Mouse (Mus musculus) G1E (cell line): Measurements from ENCODE around the gene Ntng2. TPM values are rescaled to one million over a fixed set of nuclear protein-coding genes. Genes with fewer than 3 reads are reported as not detected.

Experiments used
- ATAC-seq: 2 replicates; pipeline ENCODE4 v1.8.0; 2016; ENCODE audit warnings: mild to moderate bottlenecking; ENCODE audit not compliant: insufficient number of reproducible peaks, poor library complexity, low FRiP score, severe bottlenecking; ENCODE audit errors: extremely low read depth
- DNase-seq: peaks from one replicate; pipeline ENCODE4 v3.0.0; 2012; ENCODE audit warnings: low spot score
- H3K27me3 ChIP-seq: 2 replicates; pipeline ENCODE4 v1.6.1; 2012; ENCODE audit warnings: mild to moderate bottlenecking, low read length, inconsistent platforms; ENCODE audit not compliant: insufficient read depth
- H3K36me3 ChIP-seq: replicated peaks from 2 replicates; pipeline ENCODE3; 2012; ENCODE audit warnings: mild to moderate bottlenecking, inconsistent platforms
- H3K4me1 ChIP-seq: 2 replicates; pipeline ENCODE4 v1.6.1; 2012; ENCODE audit warnings: low read depth, low read length, inconsistent platforms, mixed read lengths; ENCODE audit not compliant: insufficient read depth
- H3K4me3 ChIP-seq: 2 replicates; pipeline ENCODE4 v1.5.1; 2012; ENCODE audit warnings: low read depth, mild to moderate bottlenecking, inconsistent platforms, low read length, moderate library complexity, mixed read lengths
- H3K9me3 ChIP-seq: replicated peaks from 2 replicates; pipeline ENCODE4 v1.6.1; 2012; ENCODE audit warnings: inconsistent platforms
- CTCF ChIP-seq: IDR thresholded peaks from 2 replicates; pipeline ENCODE4 v1.5.1; 2012; ENCODE audit warnings: low read depth, low read length, inconsistent platforms, mixed read lengths
- GATA1 ChIP-seq: IDR thresholded peaks from 2 replicates; pipeline ENCODE4 v1.6.1; 2012; ENCODE audit warnings: borderline replicate concordance, low read length, inconsistent platforms, mixed read lengths
- GATA2 ChIP-seq: IDR thresholded peaks from 2 replicates; pipeline ENCODE4 v1.6.1; 2012; ENCODE audit warnings: low read depth, low read length, inconsistent platforms, borderline replicate concordance
- POLR2AphosphoS5 ChIP-seq: IDR thresholded peaks from 2 replicates; pipeline ENCODE4 v1.6.1; 2012; ENCODE audit warnings: low read depth, low read length, inconsistent platforms; ENCODE audit not compliant: insufficient replicate concordance
- TAL1 ChIP-seq: conservative IDR thresholded peaks from 2 replicates; pipeline ENCODE4 v1.6.1; 2012; ENCODE audit warnings: low read depth, low read length, inconsistent platforms, mixed read lengths
- polyA plus RNA-seq: library from polyadenylated mRNA; stranded (reverse); fragments of >175 nt; gene quantifications from 2 replicates; pipeline ENCODE4 v1.2.3, GENCODE M21; 2012
- total RNA-seq, 2 experiments: library from RNA; stranded (forward) in 1 of 2; stranded (reverse) in 1 of 2; fragments of 200-1000 nt in 1 of 2; fragments of >200 nt in 1 of 2; fragmentation: Nextera tagmentation in 1 of 2; gene quantifications; 2 replicates each; pipeline ENCODE4 v1.2.3; 2014 to 2017

Gene Ntng2
- total and polyA plus RNA-seq, 3 experiments = 0.49 TPM; not detected in 2

DNA sequence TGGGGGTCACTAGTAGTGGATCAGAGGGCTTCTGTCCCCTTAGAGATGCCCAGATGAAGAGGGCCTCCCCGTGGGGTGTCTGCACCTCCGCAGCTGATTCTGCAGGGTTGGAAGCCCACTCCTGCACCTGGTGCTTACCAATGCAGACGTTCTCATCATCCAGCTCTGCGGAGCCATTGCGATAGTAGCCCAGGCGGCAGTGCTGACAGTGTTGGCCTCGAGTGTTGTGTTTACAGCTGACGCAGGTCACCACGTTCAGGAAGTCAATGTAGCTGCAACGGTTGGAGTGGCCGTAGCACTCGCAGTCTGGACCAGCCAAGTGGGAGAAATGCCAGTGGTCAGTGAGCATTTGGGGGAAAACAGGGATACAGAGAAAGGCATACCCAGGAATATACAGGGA is 56.0 kb downstream of the Ntng2 start:
- Histone ChIP-seq H3K9me3 (no peaks in the 10 kb centered on the region), H3K4me1 (peaks cover 5% of the 10 kb centered on the region; the same call in 1 of the 2 replicates), H3K36me3 (no peaks in the 10 kb centered on the region), H3K4me3 (no peak overlapping the region), H3K27me3 (peaks cover 54% of the 10 kb centered on the region)
- TF ChIP-seq GATA2 (no peak), TAL1 (no peak), POLR2AphosphoS5 (no peak), CTCF (no peak), GATA1 (no peak)
- ATAC-seq (no peak), DNase-seq (no peak)

DNA sequence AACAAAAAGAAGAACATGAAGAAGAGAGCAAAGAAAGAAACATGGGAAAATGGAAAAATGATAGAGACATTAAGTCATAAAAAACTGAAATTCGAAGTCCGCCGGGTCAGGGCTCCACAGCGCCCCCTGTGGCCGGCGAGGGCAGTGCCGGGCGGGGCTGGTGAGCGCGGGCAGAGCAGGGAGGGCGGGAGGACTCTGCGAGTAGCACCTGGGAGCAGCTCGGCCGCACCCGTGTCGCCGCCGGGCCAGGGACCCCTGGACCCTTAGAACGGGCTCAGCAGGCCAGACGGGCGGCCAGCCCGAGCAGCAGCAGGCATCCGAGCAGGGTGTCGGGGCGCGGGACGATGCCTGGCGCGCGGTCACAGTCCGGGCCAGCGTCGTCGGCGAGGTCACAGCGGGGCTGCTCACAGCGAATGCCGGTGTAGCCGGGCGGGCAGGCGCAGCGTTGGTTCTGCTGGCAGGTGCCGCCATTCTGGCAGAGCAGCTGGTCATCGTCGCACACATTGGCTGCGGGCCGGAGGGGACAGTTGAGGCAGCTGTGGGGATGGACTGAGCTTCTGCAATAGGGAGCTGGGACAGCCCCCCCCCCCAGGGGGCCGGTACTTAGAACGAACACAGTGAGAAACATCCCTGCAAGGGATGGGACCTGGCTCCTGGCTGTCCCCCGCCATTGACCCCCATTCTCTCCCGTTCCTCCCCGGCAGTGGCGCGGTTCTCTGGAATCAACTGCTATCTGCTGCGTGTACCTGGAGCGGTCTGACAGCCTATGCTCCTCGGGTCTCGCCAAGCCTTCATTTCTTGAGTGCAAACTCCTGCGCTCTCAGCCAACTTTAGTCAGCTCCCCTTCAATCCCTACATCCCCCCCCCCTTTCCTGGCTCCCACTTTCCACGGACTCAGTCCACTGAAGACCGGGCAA is 58.0 kb downstream of the Ntng2 start:
- Histone ChIP-seq H3K4me1 (peaks cover 5% of the 10 kb centered on the region; the same call in 1 of the 2 replicates), H3K9me3 (no peaks in the 10 kb centered on the region), H3K4me3 (peak overlapping the region; percentile 2; the same call in 1 of the 2 replicates), H3K27me3 (peaks cover 61% of the 10 kb centered on the region; the same call in 1 of the 2 replicates), H3K36me3 (no peaks in the 10 kb centered on the region)
- no peak for ATAC-seq
- DNase-seq = peak; percentile 32
- TF ChIP-seq CTCF (peak; percentile 36; the same call in 1 of the 2 replicates), GATA1 (no peak)

DNA sequence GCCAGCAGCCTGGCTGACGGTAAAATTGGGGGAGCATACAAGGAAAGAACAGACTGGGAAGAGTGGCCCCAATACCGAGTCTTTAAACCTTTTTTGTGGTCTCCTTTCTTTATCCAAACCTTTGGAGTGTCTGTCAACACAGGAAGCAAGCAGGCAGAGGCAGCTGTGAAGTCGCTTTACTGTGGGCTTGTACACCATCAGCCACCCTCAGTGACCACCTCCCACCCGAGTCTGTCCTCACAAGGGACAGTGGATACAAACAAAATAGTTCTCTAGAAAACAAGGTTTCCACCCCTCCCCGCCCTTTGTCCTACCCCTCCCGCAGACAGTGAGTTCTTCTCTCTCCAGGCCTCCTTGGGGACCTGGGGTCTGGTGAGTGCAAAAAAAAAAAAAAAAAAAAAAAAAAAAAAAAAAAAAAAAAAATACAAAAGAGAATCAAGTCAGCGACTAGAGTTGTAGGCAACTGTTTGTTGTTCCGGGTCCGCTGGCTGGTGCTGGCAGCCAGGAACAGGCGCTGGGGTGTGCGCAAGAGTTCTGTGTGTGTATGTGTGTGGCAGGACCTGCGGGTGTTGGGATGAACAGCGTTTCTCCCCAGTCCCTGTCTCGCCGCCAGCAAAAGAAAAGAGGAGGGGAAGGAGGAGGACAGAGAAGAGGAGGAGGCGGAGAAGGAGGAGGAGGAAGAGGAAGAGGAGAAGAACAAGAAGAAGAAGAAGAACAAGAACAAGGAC is 58.8 kb downstream of the Ntng2 start:
- DNase-seq = no peak
- peaks cover 61% of the 10 kb centered on the region; the same call in 1 of the 2 replicates for H3K27me3 ChIP-seq
- TF ChIP-seq GATA2 (no peak), GATA1 (no peak), CTCF (no peak), POLR2AphosphoS5 (no peak), TAL1 (no peak)
- H3K36me3 ChIP-seq = no peaks in the 10 kb centered on the region
- peaks cover 5% of the 10 kb centered on the region; the same call in 1 of the 2 replicates for H3K4me1 ChIP-seq
- ATAC-seq = no peak
- H3K9me3 ChIP-seq = no peaks in the 10 kb centered on the region
- H3K4me3 ChIP-seq = no peak overlapping the region

DNA sequence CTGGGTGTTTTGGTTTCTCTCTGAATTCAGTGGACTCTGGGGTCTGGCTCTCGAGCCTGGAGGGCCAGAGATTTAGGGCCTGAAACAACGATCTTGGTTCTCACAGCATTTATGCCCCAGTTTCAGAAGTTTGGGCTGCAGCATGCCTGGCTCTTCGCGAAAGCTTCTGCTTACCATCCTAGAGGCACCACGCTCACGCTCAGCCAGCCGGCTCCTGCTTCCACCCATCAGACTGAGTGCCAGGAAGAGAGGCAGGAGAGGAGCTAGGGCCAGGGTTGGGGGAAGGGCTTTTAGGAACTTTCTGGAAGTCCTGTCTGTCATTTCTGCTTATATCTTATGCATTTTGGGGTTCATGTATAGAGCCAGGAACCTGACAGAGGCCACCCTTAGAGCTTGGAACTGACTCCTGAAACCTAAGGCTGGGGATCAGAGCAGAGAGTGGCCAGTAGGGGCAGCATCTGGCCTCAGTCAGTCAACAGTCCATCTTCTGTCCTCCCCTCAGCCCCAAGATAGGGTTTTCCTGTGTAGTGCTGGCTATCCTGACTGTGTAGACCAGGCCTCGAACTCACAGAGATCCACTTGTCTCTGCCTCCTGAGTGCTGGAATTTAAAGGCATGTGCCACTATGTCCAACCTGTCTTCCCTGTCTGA is 60.1 kb downstream of the Ntng2 start:
- TF ChIP-seq GATA2 (no peak), TAL1 (no peak), GATA1 (no peak), CTCF (no peak), POLR2AphosphoS5 (no peak)
- ATAC-seq = no peak
- Histone ChIP-seq H3K9me3 (no peaks in the 10 kb centered on the region), H3K36me3 (no peaks in the 10 kb centered on the region), H3K27me3 (peaks cover 54% of the 10 kb centered on the region; the same call in 1 of the 2 replicates), H3K4me3 (no peak overlapping the region), H3K4me1 (peaks cover 5% of the 10 kb centered on the region; the same call in 1 of the 2 replicates)
- no peak for DNase-seq

DNA sequence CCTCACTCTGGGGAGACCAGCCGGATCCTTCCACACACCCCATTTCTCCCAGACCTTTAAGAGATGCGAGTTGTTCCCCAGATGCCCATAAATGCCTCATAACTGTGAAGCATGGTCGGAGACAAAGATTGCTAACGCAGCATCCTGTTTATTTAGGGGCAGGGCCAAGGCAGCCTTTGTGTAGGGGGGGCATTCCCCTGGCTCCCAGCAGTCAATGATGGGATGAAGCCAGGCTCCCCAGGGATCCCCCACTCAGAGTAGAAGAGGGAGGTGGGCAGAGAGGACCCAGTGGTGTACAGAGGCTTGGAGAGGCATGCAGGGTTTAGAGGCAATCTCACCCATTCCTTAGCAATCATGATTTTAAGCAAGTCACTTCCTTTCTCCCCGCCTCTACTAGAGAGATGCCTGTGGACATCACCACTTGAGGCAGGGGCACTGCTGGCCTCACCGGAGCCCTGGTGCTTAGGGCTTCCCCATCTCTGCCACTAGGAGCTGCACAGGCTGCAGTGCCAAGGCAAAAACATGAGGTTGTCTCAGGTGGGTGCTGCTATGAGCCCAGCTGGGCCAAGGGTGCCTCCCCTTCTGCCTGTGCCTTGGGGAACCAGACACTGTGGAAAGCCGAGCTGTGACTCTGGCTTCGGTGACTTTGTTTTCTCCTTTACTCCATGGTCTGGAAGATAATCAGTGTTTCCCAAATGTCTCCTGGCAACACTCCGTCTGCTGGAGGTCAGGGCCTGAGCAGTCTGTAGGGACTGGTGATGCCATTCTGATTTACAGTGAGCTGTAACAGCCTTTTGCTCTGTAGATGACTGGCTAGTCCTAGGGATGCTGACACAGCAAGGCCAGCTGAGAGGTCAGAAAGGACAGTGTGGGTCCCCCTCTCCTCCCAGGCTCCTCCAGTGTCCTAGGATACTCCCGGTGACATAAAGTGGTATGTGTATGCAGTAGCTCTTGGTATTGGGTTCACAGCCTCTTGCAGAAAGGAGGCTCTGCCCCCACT is 61.3 kb downstream of the Ntng2 start:
- ATAC-seq (no peak), DNase-seq (no peak)
- Histone ChIP-seq H3K27me3 (peaks cover 57% of the 10 kb centered on the region), H3K36me3 (no peaks in the 10 kb centered on the region), H3K9me3 (no peaks in the 10 kb centered on the region), H3K4me1 (peaks cover 5% of the 10 kb centered on the region; the same call in 1 of the 2 replicates), H3K4me3 (no peak overlapping the region)
- TF ChIP-seq GATA2 (no peak), POLR2AphosphoS5 (no peak), CTCF (no peak), TAL1 (no peak), GATA1 (no peak)
